Mouse (Mus musculus): ENCODE measurements around the gene Fcho2. TPM values are rescaled to one million over a fixed set of nuclear protein-coding genes. Genes with fewer than 3 reads are reported as not detected.
A peak's percentile ranks its signal among the peaks of the same experiment; 100 is the strongest.

The Fcho2 gene
- polyA plus RNA-seq, 2 experiments, result 14.3 to 17.7 TPM

- H3K9ac ChIP-seq (replicated peaks), result no peak overlapping the region
- peaks cover 20% of the 10 kb centered on the region for H3K36me3 ChIP-seq (replicated peaks; ENCODE audit: control insufficient read depth, insufficient read depth, low read depth)
- 28% methylated on average over 1 of the region's 1 CpGs for WGBS (ENCODE audit: insufficient replicate concordance)
- DNase-seq (ENCODE audit: low read depth in 3 of 3, low spot score in 3 of 3), result no peak
- ATAC-seq (ENCODE audit: insufficient read depth), result no peak; the same call in 1 of the 2 replicates
- peaks cover 0 to 4% of the 10 kb centered on the region in 2 experiments; a peak in 2 of 4 replicates for H3K4me1 ChIP-seq (replicated peaks; ENCODE audit: control insufficient read depth in 2 of 2, insufficient read depth in 2 of 2, low read length in 1 of 2)
- no peak overlapping the region for H3K27ac ChIP-seq
- H3K27me3 ChIP-seq (ENCODE audit: control insufficient read depth, insufficient read depth, low read length), result no peaks in the 10 kb centered on the region
- TF ChIP-seq CTCF (IDR thresholded peaks at IDR 0.05; ENCODE audit: low read depth) (no peak), EP300 (IDR thresholded peaks at IDR 0.05; ENCODE audit: low read depth) (no peak)
- H3K4me3 ChIP-seq (ENCODE audit: insufficient read depth in 1 of 2, low read depth in 2 of 2, low read length in 2 of 2), result no peak overlapping the region
- H3K9me3 ChIP-seq (ENCODE audit: control insufficient read depth, low read length), result no peaks in the 10 kb centered on the region
- H3K4me2 ChIP-seq (ENCODE audit: low read depth), result no peak overlapping the region
Observed at GRCm38 (mm10) chr13:98723430-98723829, 91.8 kb downstream of the Fcho2 start.

DNA sequence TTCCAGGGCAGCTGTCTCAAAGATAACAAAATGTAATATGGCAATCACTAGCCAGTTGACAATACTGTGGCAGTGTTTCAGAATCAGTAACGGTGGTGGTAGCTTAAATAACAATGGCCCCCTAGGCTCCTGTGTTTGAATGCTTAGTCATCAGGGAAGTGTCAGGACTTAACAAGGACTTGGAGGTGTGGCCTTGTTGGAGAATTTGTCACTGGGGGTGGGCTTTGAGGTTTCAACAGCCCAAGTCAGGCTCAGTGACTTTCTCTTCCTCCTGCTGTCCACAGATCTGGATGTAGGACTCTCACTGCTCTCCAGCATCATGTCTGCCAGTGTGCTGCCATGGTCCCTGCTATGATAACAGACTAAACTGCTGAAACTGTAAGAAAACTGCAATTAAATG is 93.0 kb downstream of the Fcho2 start:
- Histone ChIP-seq H3K4me1 (replicated peaks; ENCODE audit: control insufficient read depth in 2 of 2, insufficient read depth in 2 of 2, low read length in 1 of 2) (peaks cover 0 to 4% of the 10 kb centered on the region in 2 experiments; a peak in 2 of 4 replicates), H3K27ac (no peak overlapping the region), H3K4me3 (ENCODE audit: insufficient read depth in 1 of 2, low read depth in 2 of 2, low read length in 2 of 2) (no peak overlapping the region), H3K36me3 (replicated peaks; ENCODE audit: control insufficient read depth, insufficient read depth, low read depth) (peaks cover 20% of the 10 kb centered on the region), H3K9ac (replicated peaks) (no peak overlapping the region), H3K9me3 (ENCODE audit: control insufficient read depth, low read length) (no peaks in the 10 kb centered on the region), H3K27me3 (ENCODE audit: control insufficient read depth, insufficient read depth, low read length) (no peaks in the 10 kb centered on the region), H3K4me2 (ENCODE audit: low read depth) (no peak overlapping the region)
- no peak for TF ChIP-seq CTCF (IDR thresholded peaks at IDR 0.05; ENCODE audit: low read depth)
- TF ChIP-seq EP300 (IDR thresholded peaks at IDR 0.05; ENCODE audit: low read depth), result no peak
- WGBS (ENCODE audit: insufficient replicate concordance), result 59% methylated on average over 1 of the region's 1 CpGs
- ATAC-seq (ENCODE audit: insufficient read depth), result no peak
- no peak for DNase-seq (ENCODE audit: low read depth in 3 of 3, low spot score in 3 of 3)

GRCm38 (mm10) chr13:98716176-98716575 is 99.1 kb downstream of the Fcho2 start:
- no peak overlapping the region for H3K9ac ChIP-seq (replicated peaks)
- no peaks in the 10 kb centered on the region for H3K27me3 ChIP-seq (ENCODE audit: control insufficient read depth, insufficient read depth, low read length)
- ATAC-seq (ENCODE audit: insufficient read depth), result no peak
- peaks cover 0 to 3% of the 10 kb centered on the region in 2 experiments; a peak in 1 of 4 replicates for H3K4me1 ChIP-seq (replicated peaks; ENCODE audit: control insufficient read depth in 2 of 2, insufficient read depth in 2 of 2, low read length in 1 of 2)
- WGBS (ENCODE audit: insufficient replicate concordance), result 80% methylated on average over 8 of the region's 8 CpGs
- no peaks in the 10 kb centered on the region for H3K36me3 ChIP-seq (replicated peaks; ENCODE audit: control insufficient read depth, insufficient read depth, low read depth)
- DNase-seq (ENCODE audit: low read depth in 3 of 3, low spot score in 3 of 3), result no peak
- TF ChIP-seq CTCF (IDR thresholded peaks at IDR 0.05; ENCODE audit: low read depth) (no peak), EP300 (IDR thresholded peaks at IDR 0.05; ENCODE audit: low read depth) (no peak)
- no peak overlapping the region for H3K4me2 ChIP-seq (ENCODE audit: low read depth)
- H3K27ac ChIP-seq, result no peak overlapping the region
- H3K4me3 ChIP-seq (ENCODE audit: insufficient read depth in 1 of 2, low read depth in 2 of 2, low read length in 2 of 2), result no peak overlapping the region
- H3K9me3 ChIP-seq (ENCODE audit: control insufficient read depth, low read length), result no peaks in the 10 kb centered on the region

GRCm38 (mm10) chr13:98715443-98715990 is 99.7 kb downstream of the Fcho2 start:
- TF ChIP-seq EP300 (IDR thresholded peaks at IDR 0.05; ENCODE audit: low read depth), result no peak
- DNase-seq (ENCODE audit: low read depth in 3 of 3, low spot score in 3 of 3) (no peak), ATAC-seq (ENCODE audit: insufficient read depth) (peak; percentile 11; the same call in 1 of the 2 replicates)
- Histone ChIP-seq H3K4me1 (replicated peaks; ENCODE audit: control insufficient read depth in 2 of 2, insufficient read depth in 2 of 2, low read length in 1 of 2) (peaks cover 0 to 3% of the 10 kb centered on the region in 2 experiments; a peak in 1 of 4 replicates), H3K27ac (no peak overlapping the region), H3K9ac (replicated peaks) (no peak overlapping the region), H3K4me3 (ENCODE audit: insufficient read depth in 1 of 2, low read depth in 2 of 2, low read length in 2 of 2) (no peak overlapping the region), H3K4me2 (ENCODE audit: low read depth) (no peak overlapping the region), H3K27me3 (ENCODE audit: control insufficient read depth, insufficient read depth, low read length) (no peaks in the 10 kb centered on the region), H3K36me3 (replicated peaks; ENCODE audit: control insufficient read depth, insufficient read depth, low read depth) (no peaks in the 10 kb centered on the region), H3K9me3 (ENCODE audit: control insufficient read depth, low read length) (no peaks in the 10 kb centered on the region)
- WGBS (ENCODE audit: insufficient replicate concordance), result 71% methylated on average over 6 of the region's 6 CpGs

- 68% methylated on average over 1 of the region's 1 CpGs for WGBS (ENCODE audit: insufficient replicate concordance)
- Histone ChIP-seq H3K4me1 (replicated peaks; ENCODE audit: control insufficient read depth in 2 of 2, insufficient read depth in 2 of 2, low read length in 1 of 2) (no peaks in the 10 kb centered on the region; a peak in 1 of 4 replicates), H3K36me3 (replicated peaks; ENCODE audit: control insufficient read depth, insufficient read depth, low read depth) (no peaks in the 10 kb centered on the region), H3K27me3 (ENCODE audit: control insufficient read depth, insufficient read depth, low read length) (no peaks in the 10 kb centered on the region), H3K9ac (replicated peaks) (no peak overlapping the region), H3K4me2 (ENCODE audit: low read depth) (no peak overlapping the region), H3K9me3 (ENCODE audit: control insufficient read depth, low read length) (no peaks in the 10 kb centered on the region), H3K27ac (no peak overlapping the region), H3K4me3 (ENCODE audit: insufficient read depth in 1 of 2, low read depth in 2 of 2, low read length in 2 of 2) (no peak overlapping the region)
- ATAC-seq (ENCODE audit: insufficient read depth), result no peak
- TF ChIP-seq EP300 (IDR thresholded peaks at IDR 0.05; ENCODE audit: low read depth) (no peak), CTCF (IDR thresholded peaks at IDR 0.05; ENCODE audit: low read depth) (no peak)
- no peak for DNase-seq (ENCODE audit: low read depth in 3 of 3, low spot score in 3 of 3)
Observed at GRCm38 (mm10) chr13:98710655-98711054, 104.6 kb downstream of the Fcho2 start.
